Mouse (Mus musculus) small intestine, adult 2 months (tissue): ENCODE results near the gene Vps9d1.
"Not testable (repeated sequence)": the region's sequence is repeated elsewhere in the genome, so short reads cannot be mapped to it uniquely, and the experiment has no call there.

Source experiments
- CTCF ChIP-seq: fragments of 200-500 bp; IDR thresholded peaks from 2 replicates; pipeline ENCODE4 v1.5.1; 2012; ENCODE audit warnings: low read depth, mild to moderate bottlenecking, control low read depth, inconsistent platforms, low read length, moderate library complexity, mixed read lengths; ENCODE audit not compliant: insufficient replicate concordance, insufficient read length; ENCODE audit errors: extremely low read depth
- POLR2A ChIP-seq: fragments of 200-500 bp; IDR thresholded peaks from 2 replicates; pipeline ENCODE4 v1.6.1; 2012; ENCODE audit warnings: low read depth, mild to moderate bottlenecking, control low read depth, inconsistent platforms, low read length, moderate library complexity

- TF ChIP-seq CTCF, POLR2A: not testable (repeated sequence)
Observed at GRCm38 (mm10) chr8:123230326-123230725, 23.8 kb downstream of the Vps9d1 start.
